Mouse (Mus musculus) neural tube, embryonic 15.5 days (tissue): ENCODE data around the gene Reck. TPM values are rescaled to one million over a fixed set of nuclear protein-coding genes. Genes with fewer than 3 reads are reported as not detected.

Experiments
- ATAC-seq: fragments of 200-750 bp; cut with Nextera tagmentation; 2 replicates; pipeline ENCODE4 v1.8.0; 2017; ENCODE audit warnings: mild to moderate bottlenecking, moderate TSS enrichment, moderate library complexity; ENCODE audit not compliant: low FRiP score
- H3K27ac ChIP-seq: fragments of 300-500 bp; sonication (generic); replicated peaks from 2 replicates; pipeline ENCODE4 v1.5.1; 2015; ENCODE audit warnings: mild to moderate bottlenecking, inconsistent platforms
- H3K27me3 ChIP-seq: fragments of 300-500 bp; sonication (generic); replicated peaks from 2 replicates; pipeline ENCODE4 v1.6.1; 2015; ENCODE audit warnings: inconsistent platforms
- H3K36me3 ChIP-seq: fragments of 300-500 bp; sonication (generic); 2 replicates; pipeline ENCODE4 v1.6.1; 2015; ENCODE audit warnings: inconsistent platforms
- H3K4me1 ChIP-seq: fragments of 300-500 bp; sonication (generic); 2 replicates; pipeline ENCODE4 v1.6.1; 2015; ENCODE audit warnings: inconsistent platforms
- H3K4me2 ChIP-seq: fragments of 300-500 bp; sonication (generic); 2 replicates; pipeline ENCODE4 v1.6.1; 2015; ENCODE audit warnings: inconsistent platforms, mild to moderate bottlenecking, moderate library complexity
- H3K4me3 ChIP-seq: fragments of 300-500 bp; sonication (generic); replicated peaks from 2 replicates; pipeline ENCODE4 v1.5.1; 2015; ENCODE audit warnings: mild to moderate bottlenecking, inconsistent platforms
- H3K9ac ChIP-seq: fragments of 300-500 bp; sonication (generic); replicated peaks from 2 replicates; pipeline ENCODE4 v1.6.1; 2015; ENCODE audit warnings: mild to moderate bottlenecking, inconsistent platforms
- H3K9me3 ChIP-seq: fragments of 300-500 bp; sonication (generic); replicated peaks from 2 replicates; pipeline ENCODE4 v1.6.1; 2016; ENCODE audit warnings: inconsistent platforms
- WGBS: fragments of 180-500 bp; shearing (Covaris S2); methylation state at CpG from one replicate; pipeline ENCODE4 v1.1.7; 2015; ENCODE audit warnings: mixed read lengths; 5-methylcytosine and 5-hydroxymethylcytosine counted together
- polyA plus RNA-seq: library from polyadenylated mRNA; unstranded; fragments of >200 nt; fragmentation: Nextera tagmentation; extraction: Ambion mirVana; gene quantifications from 2 replicates; pipeline ENCODE4 v1.2.1, GENCODE M21; 2015

Gene Reck
- polyA plus RNA-seq, 1 experiment from 2014 or later = 6.2 TPM

GRCm38 (mm10) chr4:43869821-43870220 is 5.5 kb upstream of the Reck start:
- Histone ChIP-seq H3K4me2 (no peak overlapping the region), H3K4me1 (peaks cover 4% of the 10 kb centered on the region), H3K4me3 (no peak overlapping the region), H3K9me3 (no peaks in the 10 kb centered on the region), H3K36me3 (no peaks in the 10 kb centered on the region), H3K27ac (no peak overlapping the region), H3K9ac (no peak overlapping the region), H3K27me3 (no peaks in the 10 kb centered on the region)
- no peak for ATAC-seq
- WGBS = 93% methylated on average over 10 of the region's 10 CpGs

GRCm38 (mm10) chr4:43874501-43874900 is 829 bp upstream of the Reck start:
- Histone ChIP-seq H3K36me3 (no peaks in the 10 kb centered on the region), H3K9me3 (no peaks in the 10 kb centered on the region), H3K27ac (no peak overlapping the region), H3K4me3 (peak overlapping the region; percentile 87), H3K4me1 (peaks cover 30% of the 10 kb centered on the region), H3K9ac (peak overlapping the region; percentile 80; the same call in 1 of the 2 replicates), H3K27me3 (no peaks in the 10 kb centered on the region), H3K4me2 (peak overlapping the region; percentile 90)
- ATAC-seq = no peak
- 46% methylated on average over 7 of the region's 7 CpGs for WGBS

- peak; percentile 30 for ATAC-seq
- WGBS = under 1% methylated on average over 20 of the region's 20 CpGs
- H3K4me2 ChIP-seq = peak overlapping the region; percentile 90
- peaks cover 30% of the 10 kb centered on the region for H3K4me1 ChIP-seq
- no peaks in the 10 kb centered on the region for H3K9me3 ChIP-seq
- H3K27me3 ChIP-seq = no peaks in the 10 kb centered on the region
- no peaks in the 10 kb centered on the region for H3K36me3 ChIP-seq
- peak overlapping the region; percentile 83 for H3K27ac ChIP-seq
- H3K9ac ChIP-seq = peak overlapping the region; percentile 80
- H3K4me3 ChIP-seq = peak overlapping the region; percentile 87
Observed at GRCm38 (mm10) chr4:43875919-43876411, 635 bp downstream of the Reck start.

GRCm38 (mm10) chr4:43877230-43877629 is 1.9 kb downstream of the Reck start:
- no peak for ATAC-seq
- no peaks in the 10 kb centered on the region for H3K9me3 ChIP-seq
- no peak overlapping the region for H3K9ac ChIP-seq
- no peak overlapping the region for H3K27ac ChIP-seq
- peaks cover 30% of the 10 kb centered on the region for H3K4me1 ChIP-seq
- H3K4me3 ChIP-seq = no peak overlapping the region
- H3K36me3 ChIP-seq = no peaks in the 10 kb centered on the region
- 93% methylated on average over 1 of the region's 1 CpGs for WGBS
- H3K4me2 ChIP-seq = no peak overlapping the region
- H3K27me3 ChIP-seq = no peaks in the 10 kb centered on the region

GRCm38 (mm10) chr4:43878121-43878776 is 2.9 kb downstream of the Reck start:
- Histone ChIP-seq H3K9me3 (no peaks in the 10 kb centered on the region), H3K4me2 (no peak overlapping the region; the same call in 1 of the 2 replicates), H3K27ac (no peak overlapping the region), H3K27me3 (no peaks in the 10 kb centered on the region), H3K9ac (no peak overlapping the region), H3K4me1 (peaks cover 30% of the 10 kb centered on the region), H3K36me3 (no peaks in the 10 kb centered on the region), H3K4me3 (no peak overlapping the region)
- ATAC-seq = no peak
- WGBS = 65% methylated on average over 5 of the region's 5 CpGs

- Histone ChIP-seq H3K4me1 (peaks cover 35% of the 10 kb centered on the region), H3K4me2 (no peak overlapping the region), H3K9ac (no peak overlapping the region), H3K9me3 (no peaks in the 10 kb centered on the region), H3K27me3 (no peaks in the 10 kb centered on the region), H3K4me3 (no peak overlapping the region), H3K36me3 (no peaks in the 10 kb centered on the region), H3K27ac (no peak overlapping the region)
- 82% methylated on average over 6 of the region's 6 CpGs for WGBS
- no peak for ATAC-seq
Observed at GRCm38 (mm10) chr4:43879566-43879965, 4.2 kb downstream of the Reck start.

- no peak for ATAC-seq
- Histone ChIP-seq H3K27ac (no peak overlapping the region), H3K9ac (no peak overlapping the region), H3K4me1 (peaks cover 11% of the 10 kb centered on the region; the same call in 1 of the 2 replicates), H3K36me3 (no peaks in the 10 kb centered on the region), H3K27me3 (no peaks in the 10 kb centered on the region), H3K4me3 (no peak overlapping the region), H3K4me2 (no peak overlapping the region), H3K9me3 (no peaks in the 10 kb centered on the region)
- 50% methylated on average over 4 of the region's 4 CpGs for WGBS
Observed at GRCm38 (mm10) chr4:43884196-43884595, 8.9 kb downstream of the Reck start.

GRCm38 (mm10) chr4:43891247-43891646 is 15.9 kb downstream of the Reck start:
- 89% methylated on average over 3 of the region's 3 CpGs for WGBS
- H3K4me1 ChIP-seq = 0 out of 2 replicates have a peak, but pooled peaks cover under 1% of the 10 kb centered on the region
- no peaks in the 10 kb centered on the region for H3K27me3 ChIP-seq
- no peak overlapping the region for H3K27ac ChIP-seq
- no peaks in the 10 kb centered on the region for H3K9me3 ChIP-seq
- no peak overlapping the region for H3K4me3 ChIP-seq
- H3K9ac ChIP-seq = no peak overlapping the region
- H3K4me2 ChIP-seq = no peak overlapping the region
- ATAC-seq = no peak
- H3K36me3 ChIP-seq = peaks cover 6% of the 10 kb centered on the region; the same call in 1 of the 2 replicates

GRCm38 (mm10) chr4:43897209-43897608 is 21.9 kb downstream of the Reck start:
- no peak for ATAC-seq
- Histone ChIP-seq H3K9ac (no peak overlapping the region), H3K4me2 (no peak overlapping the region)

GRCm38 (mm10) chr4:43899197-43899596 is 23.9 kb downstream of the Reck start:
- WGBS = 84% methylated on average over 8 of the region's 8 CpGs
- no peak for ATAC-seq
- H3K4me2 ChIP-seq = no peak overlapping the region
- H3K9me3 ChIP-seq = no peaks in the 10 kb centered on the region
- H3K9ac ChIP-seq = no peak overlapping the region
- H3K4me1 ChIP-seq = no peaks in the 10 kb centered on the region
- no peaks in the 10 kb centered on the region for H3K27me3 ChIP-seq
- peaks cover 29% of the 10 kb centered on the region for H3K36me3 ChIP-seq
- no peak overlapping the region for H3K27ac ChIP-seq
- no peak overlapping the region for H3K4me3 ChIP-seq

More at GRCm38 (mm10) chr4:43897209-43897608, 21.9 kb downstream of the Reck start:
- Histone ChIP-seq H3K27ac (no peak overlapping the region), H3K9me3 (no peaks in the 10 kb centered on the region), H3K27me3 (no peaks in the 10 kb centered on the region), H3K4me3 (no peak overlapping the region), H3K36me3 (peaks cover 27% of the 10 kb centered on the region), H3K4me1 (no peaks in the 10 kb centered on the region)

- Histone ChIP-seq H3K27ac (no peak overlapping the region), H3K9me3 (no peaks in the 10 kb centered on the region), H3K4me2 (no peak overlapping the region), H3K36me3 (peaks cover 23% of the 10 kb centered on the region; the same call in 1 of the 2 replicates), H3K4me1 (no peaks in the 10 kb centered on the region; the same call in 1 of the 2 replicates), H3K27me3 (no peaks in the 10 kb centered on the region), H3K9ac (no peak overlapping the region), H3K4me3 (no peak overlapping the region)
- ATAC-seq = no peak
- WGBS = 81% methylated on average over 7 of the region's 7 CpGs
Observed at GRCm38 (mm10) chr4:43903690-43904089, 28.4 kb downstream of the Reck start.

- no peak overlapping the region for H3K4me2 ChIP-seq
- H3K27ac ChIP-seq = no peak overlapping the region
- 34% methylated on average over 6 of the region's 6 CpGs for WGBS
- H3K9me3 ChIP-seq = no peaks in the 10 kb centered on the region
- no peak for ATAC-seq
- H3K4me1 ChIP-seq = no peaks in the 10 kb centered on the region; the same call in 1 of the 2 replicates
- no peak overlapping the region for H3K9ac ChIP-seq
- no peaks in the 10 kb centered on the region for H3K27me3 ChIP-seq
- no peak overlapping the region for H3K4me3 ChIP-seq
- peaks cover 24% of the 10 kb centered on the region for H3K36me3 ChIP-seq
Observed at GRCm38 (mm10) chr4:43906443-43906842, 31.1 kb downstream of the Reck start.
